Mouse (Mus musculus) small intestine, adult 2 months (tissue): ENCODE results near the gene Unc80.

Experiments used
- CTCF ChIP-seq: fragments of 200-500 bp; IDR thresholded peaks from 2 replicates; pipeline ENCODE4 v1.5.1; 2012; ENCODE audit warnings: low read depth, mild to moderate bottlenecking, control low read depth, inconsistent platforms, low read length, moderate library complexity, mixed read lengths; ENCODE audit not compliant: insufficient replicate concordance, insufficient read length; ENCODE audit errors: extremely low read depth
- POLR2A ChIP-seq: fragments of 200-500 bp; IDR thresholded peaks from 2 replicates; pipeline ENCODE4 v1.6.1; 2012; ENCODE audit warnings: low read depth, mild to moderate bottlenecking, control low read depth, inconsistent platforms, low read length, moderate library complexity

DNA sequence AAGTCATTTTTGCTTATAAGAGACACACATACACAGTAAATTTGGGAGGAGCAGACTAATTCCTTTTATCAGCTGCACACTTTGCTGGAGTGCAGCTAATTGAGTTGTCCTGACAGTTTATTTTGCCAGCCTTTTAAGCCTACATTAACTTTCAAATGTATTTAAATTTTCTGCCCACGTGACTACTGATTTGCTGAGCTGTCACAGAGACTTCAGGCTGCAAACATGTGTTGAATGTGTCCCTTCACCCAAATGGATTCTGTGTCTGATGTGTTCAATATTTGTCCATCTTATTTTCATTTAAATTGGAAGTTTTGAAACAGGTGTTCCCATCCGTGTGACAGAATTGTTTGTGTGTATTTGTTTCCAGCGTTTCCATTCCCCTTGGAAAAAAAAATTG, 223.6 kb downstream of the Unc80 start:
- TF ChIP-seq CTCF = no peak
- no peak for TF ChIP-seq POLR2A
